Mouse (Mus musculus) effector memory CD4-positive, alpha-beta T cell, adult 5 months (primary cell): ENCODE data around the gene Vps36. TPM values are rescaled to one million over a fixed set of nuclear protein-coding genes. Genes with fewer than 3 reads are reported as not detected.

Experiments used
- polyA plus RNA-seq: library from polyadenylated mRNA; unstranded; fragments of 100-300 nt; shearing (Covaris generic); gene quantifications from one replicate; pipeline ENCODE4 v1.2.1, GENCODE M21; 2017

Vps36 gene
- 31.7 TPM for polyA plus RNA-seq

GRCm38 (mm10) chr8:22192660-22193431 is at the start of gene Vps36:
Gene Vps36 (plus strand): TSS chr8:22192809.

DNA sequence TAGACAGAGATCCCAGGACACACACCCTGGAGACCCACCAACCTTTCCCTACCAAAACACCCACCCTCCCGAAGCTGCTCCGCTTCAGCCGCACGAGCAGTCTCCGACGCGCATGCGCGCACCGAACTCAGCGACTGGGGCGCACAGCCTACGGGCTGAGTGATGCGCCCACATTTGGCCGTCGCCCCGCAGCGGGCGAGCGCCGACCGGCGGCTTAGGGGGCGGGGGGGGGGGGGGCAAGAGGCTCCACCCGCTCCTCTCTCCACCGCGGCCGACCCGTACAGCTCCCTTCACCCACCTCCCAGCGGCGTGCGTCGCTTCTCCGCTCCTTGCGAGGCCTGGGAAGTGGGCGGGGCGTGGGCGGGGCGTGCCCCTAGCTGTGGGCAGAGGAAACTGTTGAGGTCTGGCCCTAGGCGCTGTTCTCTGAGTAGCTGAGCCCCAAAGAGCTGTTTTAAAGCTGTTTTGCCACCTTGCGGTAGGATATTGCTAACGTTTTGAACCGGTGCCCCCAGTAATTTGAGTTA is 26.5 kb upstream of the Vps36 start, which contains the start of gene Nek3:
TSS of gene Nek3 (minus strand) at position 356 of the 524 bp plus-strand sequence.

DNA sequence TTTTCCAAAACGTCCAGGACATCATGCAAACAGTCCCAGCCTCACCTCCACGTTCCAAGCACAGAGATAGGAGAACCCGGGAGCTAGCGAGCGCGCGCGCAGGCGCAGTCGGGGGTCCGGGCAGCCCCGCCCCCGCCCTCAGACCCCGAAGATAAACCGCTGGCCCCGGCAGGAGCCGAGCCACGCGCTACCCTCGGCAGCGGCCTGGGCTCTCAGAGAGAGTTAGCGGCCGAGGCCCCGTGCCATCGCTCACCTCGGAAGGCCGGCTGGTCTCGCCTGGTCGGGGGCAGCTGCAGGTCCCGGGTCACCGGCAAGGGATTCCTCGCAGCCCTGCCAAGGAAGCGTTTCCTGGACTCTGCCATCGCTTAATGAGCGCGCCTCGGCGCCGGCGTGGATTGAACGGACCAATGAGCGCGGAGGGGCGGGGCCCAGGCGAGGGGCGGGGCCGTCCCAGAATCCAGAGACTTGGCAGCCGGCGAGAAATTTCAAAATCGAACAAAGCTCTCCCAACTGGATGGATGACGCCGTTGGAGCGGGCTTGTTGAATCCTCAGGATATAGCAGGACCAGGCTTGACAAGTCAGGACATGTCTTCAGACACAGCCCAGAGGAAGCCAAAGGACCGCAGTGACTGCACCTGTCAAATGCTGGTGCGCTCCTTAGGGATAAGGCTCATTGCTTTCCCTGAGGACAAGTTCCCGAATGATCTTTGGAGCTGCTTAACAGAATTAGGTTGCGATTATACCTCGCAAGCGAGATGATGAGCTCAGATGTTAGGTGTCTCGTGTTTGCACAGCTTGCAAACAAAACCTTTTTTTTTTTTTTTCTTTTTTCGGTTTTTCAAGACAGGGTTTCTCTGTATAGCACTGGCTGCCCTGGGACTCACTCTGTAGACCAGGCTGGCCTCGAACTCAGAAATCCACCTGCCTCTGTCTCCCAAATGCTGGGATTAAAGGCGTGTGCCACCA is 6.9 kb upstream of the Vps36 start, which contains the start of gene Ckap2:
TSS of gene Ckap2 (minus strand) at position 389 of the 967 bp plus-strand sequence.

GRCm38 (mm10) chr8:22227061-22227877 is 34.7 kb downstream of the Vps36 start, which contains the start of gene Thsd1:
Gene Thsd1 (plus strand): TSS chr8:22227313.

Other genes starting within 250 kb of the Vps36 start
- gene Defb13, start 246.0 kb upstream of the Vps36 start, polyA plus RNA-seq = not detected
- gene Fam90a1a, start 234.1 kb upstream of the Vps36 start, polyA plus RNA-seq = not detected
- not detected for gene Ccdc70, start 223.0 kb upstream of the Vps36 start, polyA plus RNA-seq
- 0.05 TPM for gene Atp7b, start 132.5 kb upstream of the Vps36 start, polyA plus RNA-seq
- gene Alg11, start 132.1 kb upstream of the Vps36 start, polyA plus RNA-seq = 10.2 TPM
- not detected for gene Nek5, start 67.8 kb upstream of the Vps36 start, polyA plus RNA-seq
- gene Nek3, start 26.4 kb upstream of the Vps36 start, polyA plus RNA-seq = 4.2 TPM
- gene Ckap2, start 7.0 kb upstream of the Vps36 start, polyA plus RNA-seq = 1.5 TPM
- gene Thsd1, start 34.5 kb downstream of the Vps36 start, polyA plus RNA-seq = 0.56 TPM
- gene Tpte, start 90.6 kb downstream of the Vps36 start, polyA plus RNA-seq = not detected
- gene Slc25a15, start 205.8 kb downstream of the Vps36 start, polyA plus RNA-seq = 6.4 TPM
- gene Mrps31, start 218.6 kb downstream of the Vps36 start, polyA plus RNA-seq = 12.9 TPM